Mouse (Mus musculus) liver, embryonic 18 days (tissue): Measurements from ENCODE around the gene Camk2n2. TPM values are rescaled to one million over a fixed set of nuclear protein-coding genes. Genes with fewer than 3 reads are reported as not detected.

Experiments
- polyA plus RNA-seq: library from polyadenylated mRNA; depleted of rRNA; stranded (reverse); fragments of >200 nt; gene quantifications from 2 replicates; pipeline ENCODE4 v1.2.3, GENCODE M21; 2012; rRNA removed

Gene Camk2n2
- polyA plus RNA-seq = 0.12 and 0.17 TPM in 2 replicates

GRCm38 (mm10) chr16:20621191-20621990 is at the start of gene Camk2n2:
TSS of gene Camk2n2 (minus strand) at chr16:20621287.

GRCm38 (mm10) chr16:20668013-20668412 is 46.9 kb upstream of the Camk2n2 start, which contains the start of gene Eif4g1:
TSS of gene Eif4g1 (plus strand) at chr16:20668313.

DNA sequence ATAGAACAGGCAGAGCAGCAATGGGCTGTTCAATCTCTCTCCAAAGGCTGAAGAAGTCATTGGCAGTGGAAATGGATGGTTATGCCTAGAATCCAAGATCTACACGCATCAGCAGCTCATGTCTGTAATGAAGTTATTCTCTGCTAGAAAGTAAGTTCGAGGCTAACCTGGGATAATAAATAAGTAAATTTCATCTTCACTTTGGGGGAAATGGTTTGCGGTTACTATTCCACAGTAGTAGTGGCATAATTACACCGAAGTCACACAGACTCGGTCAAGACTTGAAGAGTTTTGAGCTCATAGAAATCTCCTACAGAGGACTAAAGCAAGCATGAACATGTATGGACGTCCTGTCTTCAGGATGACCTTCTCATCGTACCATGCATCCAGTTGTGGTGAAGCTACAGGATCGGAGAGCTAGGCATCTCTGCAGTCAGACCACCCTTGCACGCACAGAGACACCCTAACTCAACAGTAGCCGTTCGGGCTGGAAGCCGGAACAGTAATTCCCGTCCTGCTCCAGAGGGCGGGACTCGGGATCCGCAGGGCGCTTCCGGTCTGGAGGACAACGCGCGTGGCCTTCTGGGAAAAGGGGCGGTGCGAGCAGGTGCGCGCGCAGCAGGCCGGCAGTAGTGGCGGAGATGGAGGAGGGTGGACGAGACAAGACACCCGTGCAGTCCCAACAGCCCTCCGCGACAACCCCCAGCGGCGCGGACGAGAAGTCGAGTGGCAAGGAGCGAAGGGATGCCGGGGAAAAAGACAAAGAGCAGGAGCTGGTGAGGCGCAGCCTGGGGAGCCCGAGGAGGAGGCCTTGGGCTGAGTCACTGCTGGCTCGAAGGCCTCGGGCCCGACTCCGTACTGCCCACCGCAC is 30.2 kb upstream of the Camk2n2 start, which contains the start of gene Psmd2:
Gene Psmd2 (plus strand): TSS at position 577 of the 871 bp plus-strand sequence.

DNA sequence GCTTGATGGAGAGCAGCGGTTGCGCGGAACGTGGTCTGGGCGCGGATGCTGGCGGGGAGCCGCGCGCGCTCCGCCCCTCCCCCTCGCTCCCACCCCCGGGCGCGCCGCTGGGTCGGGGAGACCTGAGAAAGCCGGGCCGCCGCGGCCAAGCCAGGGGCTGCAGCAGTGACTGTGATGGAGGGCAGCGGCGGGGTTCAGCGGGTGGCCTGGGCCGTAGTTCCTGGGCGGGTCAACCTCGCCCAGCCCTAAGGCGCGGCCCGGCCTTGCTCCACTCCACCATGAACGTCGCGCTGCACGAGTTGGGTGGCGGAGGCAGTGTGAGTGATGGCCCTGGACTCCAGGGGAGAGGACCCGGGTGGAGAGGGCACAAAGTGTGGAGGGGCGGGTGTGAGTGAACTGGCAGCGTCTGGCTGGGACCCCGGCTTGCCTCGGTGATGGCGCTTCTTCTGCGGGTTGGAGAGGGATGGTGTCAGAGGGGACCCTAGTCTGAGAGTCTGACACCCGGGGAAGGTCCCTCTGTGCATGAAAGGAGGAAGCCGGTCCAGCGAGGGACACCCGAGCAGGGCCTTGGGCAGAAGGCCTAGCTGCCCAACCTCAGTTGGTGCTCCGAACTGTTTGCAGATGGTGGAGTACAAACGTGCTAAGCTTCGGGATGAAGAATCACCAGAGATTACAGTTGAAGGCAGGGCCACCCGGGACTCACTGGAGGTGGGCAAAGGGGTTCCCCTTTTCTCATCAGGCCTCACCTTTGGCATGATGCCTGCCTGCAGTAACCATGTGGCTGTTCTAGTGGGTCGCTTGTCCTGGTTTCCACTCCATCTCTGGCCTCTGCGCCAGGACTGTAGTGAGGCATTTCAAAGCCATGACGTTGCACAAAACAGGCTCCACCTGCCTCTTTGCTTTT is 8.9 kb upstream of the Camk2n2 start, which contains the start of gene Ece2:
Gene Ece2 (plus strand): TSS at position 98 of the 904 bp plus-strand sequence.

DNA sequence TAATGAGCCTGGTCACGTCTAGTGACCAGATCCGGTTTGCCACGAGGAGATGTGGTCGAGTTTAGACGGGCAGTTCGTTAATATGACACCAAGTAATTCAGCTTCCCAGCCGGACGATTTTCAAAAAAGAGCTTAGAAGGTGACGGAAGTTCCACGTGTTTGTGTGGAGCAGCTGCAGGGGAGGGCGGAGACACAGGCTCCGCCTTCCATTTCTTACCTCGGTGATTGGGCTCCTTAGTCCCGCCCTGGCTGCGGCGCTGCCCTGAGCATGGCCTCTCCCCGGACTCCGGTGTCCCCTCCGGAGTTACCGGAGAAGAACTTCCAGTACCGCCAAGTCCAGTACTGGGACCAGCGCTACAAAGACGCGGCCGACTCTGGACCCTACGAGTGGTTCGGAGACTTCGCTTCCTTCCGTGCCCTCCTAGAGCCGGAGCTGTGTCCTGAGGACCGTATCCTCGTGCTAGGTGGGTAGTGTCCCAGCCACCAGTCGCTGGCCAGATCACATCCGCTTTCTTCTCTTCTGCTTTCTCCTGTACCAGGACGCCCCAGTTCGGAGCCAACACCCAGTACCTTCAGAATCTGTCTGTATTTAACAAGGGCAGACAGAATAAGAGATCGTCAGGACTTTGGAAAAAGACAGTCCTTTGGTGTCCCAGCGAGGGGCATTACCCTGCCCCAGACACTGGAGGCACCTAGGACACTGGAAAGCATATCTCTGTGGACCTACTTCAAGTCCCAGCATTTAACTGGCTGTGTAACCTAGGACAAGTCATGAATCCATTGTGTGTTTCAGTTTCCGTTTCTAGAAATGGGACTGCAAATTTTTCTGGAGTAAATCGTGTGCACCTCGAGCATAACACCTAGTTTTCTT is 9.5 kb downstream of the Camk2n2 start, which contains the start of the genes Eef1akmt4, Gm49333 and Alg3:
Gene Eef1akmt4 (plus strand): TSS at position 237 of the 871 bp plus-strand sequence.
Gene Gm49333 (plus strand): TSS at position 254 of the 871 bp plus-strand sequence.
Gene Alg3 (minus strand): TSS at position 379 of the 871 bp plus-strand sequence.

GRCm38 (mm10) chr16:20589366-20589938 is 31.6 kb downstream of the Camk2n2 start, which contains the start of gene Vwa5b2:
TSS of gene Vwa5b2 (plus strand) at chr16:20589471.

Other genes with a start within 250 kb of the Camk2n2 start
- gene Abcc5, start 194.9 kb downstream of the Camk2n2 start, polyA plus RNA-seq = 17.2 and 18.9 TPM in 2 replicates
- gene Eif2b5, start 122.5 kb downstream of the Camk2n2 start, polyA plus RNA-seq = 16.9 and 17.2 TPM in 2 replicates
- gene Dvl3, start 104.3 kb downstream of the Camk2n2 start, polyA plus RNA-seq = 5.8 and 8.0 TPM in 2 replicates
- gene Ap2m1, start 85.8 kb downstream of the Camk2n2 start, polyA plus RNA-seq = 288 and 314 TPM in 2 replicates
- 15.9 and 18.1 TPM in 2 replicates for gene Abcf3, start 72.7 kb downstream of the Camk2n2 start, polyA plus RNA-seq
- 0.01 and 0.06 TPM in 2 replicates for gene Vwa5b2, start 31.8 kb downstream of the Camk2n2 start, polyA plus RNA-seq
- gene Eef1akmt4, start 9.7 kb downstream of the Camk2n2 start, polyA plus RNA-seq = 11.2 and 11.3 TPM in 2 replicates
- gene Gm49333, start 9.7 kb downstream of the Camk2n2 start, polyA plus RNA-seq = not detected in 2 replicates
- gene Alg3, start 9.6 kb downstream of the Camk2n2 start, polyA plus RNA-seq = 6.8 and 8.4 TPM in 2 replicates
- 0.08 and 0.12 TPM in 2 replicates for gene Ece2, start 8.5 kb upstream of the Camk2n2 start, polyA plus RNA-seq
- 60.9 and 63.6 TPM in 2 replicates for gene Psmd2, start 30.4 kb upstream of the Camk2n2 start, polyA plus RNA-seq
- gene Eif4g1, start 47.0 kb upstream of the Camk2n2 start, polyA plus RNA-seq = 81.5 and 99.1 TPM in 2 replicates
- 1.7 and 2.2 TPM in 2 replicates for gene Fam131a, start 72.0 kb upstream of the Camk2n2 start, polyA plus RNA-seq
- 17.4 and 17.9 TPM in 2 replicates for gene Polr2h, start 96.4 kb upstream of the Camk2n2 start, polyA plus RNA-seq
- gene Clcn2, start 96.5 kb upstream of the Camk2n2 start, polyA plus RNA-seq = 13.0 and 19.6 TPM in 2 replicates
- gene Chrd, start 111.8 kb upstream of the Camk2n2 start, polyA plus RNA-seq = 1.4 and 2.0 TPM in 2 replicates
- 5.1 and 6.1 TPM in 2 replicates for gene Thpo, start 113.2 kb upstream of the Camk2n2 start, polyA plus RNA-seq